Mouse (Mus musculus): ENCODE measurements around the gene Gm36210.

DNA sequence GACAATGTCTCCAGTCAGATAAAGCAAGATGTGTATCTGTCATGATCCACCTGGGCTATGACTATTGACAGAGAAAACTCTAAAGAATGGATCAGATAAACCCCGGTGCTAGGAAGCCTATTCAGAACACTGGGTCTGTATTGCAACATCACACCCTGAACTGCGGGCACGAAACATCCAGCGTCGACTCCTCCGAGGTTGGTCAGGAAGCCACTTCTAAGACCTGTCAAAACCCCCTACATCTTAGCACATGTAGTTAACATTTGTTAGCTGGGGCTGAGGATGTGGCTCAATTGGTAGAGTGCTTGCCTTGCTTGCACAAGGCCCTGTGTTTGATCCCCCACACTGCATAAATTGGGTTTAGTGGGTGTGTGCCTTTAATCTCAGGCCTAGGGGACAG is 42.1 kb upstream of the Gm36210 start:
- TF ChIP-seq CTCF (IDR thresholded peaks at IDR 0.05; ENCODE audit: control insufficient read depth, insufficient read depth, insufficient read length), result no peak
- TF ChIP-seq MYOG (IDR thresholded peaks at IDR 0.05; ENCODE audit: control insufficient read depth, extremely low read depth, insufficient read length), result no peak
- no peak for TF ChIP-seq USF1 (IDR thresholded peaks at IDR 0.05; ENCODE audit: low read depth)

All from C2C12 (cell line).